ENCODE assay signal across 12 mouse cellular contexts in genomic region chr15:93510690-93511336, GRCm38 (mm10).
A peak's percentile ranks its signal among the peaks of the same experiment; 100 is the strongest.
DNase-seq lines count a peak whose midpoint lies in the region; ATAC-seq and TF ChIP-seq lines count a peak whose summit lies in the region.
"Had no signal": no experiment of that assay in that cellular context is flagged by ENCODE, and none has a peak within 500 bp of the region (broad histone marks: within the 10 kb centered on the region; RNA-seq: fewer than 3 reads in every experiment).

No protein-coding gene starts in this region.

- H3K27ac ChIP-seq in kidney, postnatal 0 days: no peak overlapping the region
- no peak overlapping the region for H3K27ac ChIP-seq in forebrain, embryonic 16.5 days (ENCODE audit: low read length)
- peak overlapping the region; percentile 35; the same call in 1 of the 2 replicates for H3K27ac ChIP-seq in midbrain, embryonic 12.5 days (replicated peaks)

- no peak; the same call in 1 of the 2 replicates for ATAC-seq in kidney, postnatal 0 days (replicated peaks; ENCODE audit: low FRiP score, low read depth)
- peak; percentile 55; the same call in 1 of the 2 replicates for ATAC-seq in forebrain, embryonic 16.5 days
- peak; percentile 44; the same call in 1 of the 2 replicates for ATAC-seq in midbrain, embryonic 12.5 days (ENCODE audit: low FRiP score, low read depth)

- no peak overlapping the region for H3K9ac ChIP-seq in kidney, postnatal 0 days (ENCODE audit: low read depth, low read length)
- 0 out of 2 replicates have a peak overlapping the region, but pooled peaks have one; percentile 8 for H3K9ac ChIP-seq in forebrain, embryonic 16.5 days (replicated peaks; ENCODE audit: low read depth, low read length)
- no peak overlapping the region for H3K9ac ChIP-seq in midbrain, embryonic 12.5 days (replicated peaks)

- 29% methylated on average over 12 of the region's 12 CpGs for WGBS in kidney, postnatal 0 days
- 22% methylated on average over 12 of the region's 12 CpGs for WGBS in forebrain, embryonic 16.5 days
- 28% methylated on average over 12 of the region's 12 CpGs for whole genome bisulfite sequencing in midbrain, embryonic 12.5 days

- TF ChIP-seq CTCF in kidney, postnatal 0 days (IDR thresholded peaks at IDR 0.05; ENCODE audit: low read depth): no peak

- DNase-seq in kidney, postnatal 0 days (ENCODE audit: low spot score): peak; percentile 76
- DNase-seq in kidney, adult 8-10 months: no peak
- peak; percentile 45 for DNase-seq in retina, embryonic 14.5 days (ENCODE audit: low spot score)
- no peak for DNase-seq in left cerebral cortex, adult 11 months (ENCODE audit: low spot score)
- no peak for DNase-seq in urinary bladder, postnatal 10 days (ENCODE audit: low spot score)
- no peak for DNase-seq in lung, postnatal 4 days
- DNase-seq: adrenal gland, postnatal 25 days; cerebellum, adult 9-10 months; gastrocnemius, postnatal 36 days; thymus, postnatal 36 days had no signal

- 0 out of 2 replicates have a peak, but pooled peaks cover 3% of the 10 kb centered on the region for H3K4me1 ChIP-seq in kidney, postnatal 0 days (replicated peaks; ENCODE audit: insufficient read depth, low read length)
- H3K4me1 ChIP-seq in forebrain, embryonic 16.5 days (replicated peaks; ENCODE audit: control insufficient read depth, insufficient read depth, low read length): peaks cover 19% of the 10 kb centered on the region
- peaks cover 19% of the 10 kb centered on the region; the same call in 1 of the 2 replicates for H3K4me1 ChIP-seq in midbrain, embryonic 12.5 days

- peaks cover 26% of the 10 kb centered on the region for H3K36me3 ChIP-seq in kidney, postnatal 0 days (ENCODE audit: insufficient read depth, low read length)
- no peaks in the 10 kb centered on the region for H3K36me3 ChIP-seq in forebrain, embryonic 16.5 days (ENCODE audit: control insufficient read depth, insufficient read depth)
- H3K36me3 ChIP-seq in midbrain, embryonic 12.5 days: peaks cover 5% of the 10 kb centered on the region; the same call in 1 of the 2 replicates

- H3K4me2 ChIP-seq in kidney, postnatal 0 days (ENCODE audit: low read length): no peak overlapping the region
- no peak overlapping the region for H3K4me2 ChIP-seq in forebrain, embryonic 16.5 days (ENCODE audit: low read length)
- H3K4me2 ChIP-seq in midbrain, embryonic 12.5 days (replicated peaks): no peak overlapping the region

- no peaks in the 10 kb centered on the region for H3K9me3 ChIP-seq in kidney, postnatal 0 days (replicated peaks; ENCODE audit: low read length)
- H3K9me3 ChIP-seq in forebrain, embryonic 16.5 days (ENCODE audit: control insufficient read depth, low read length): no peaks in the 10 kb centered on the region
- H3K9me3 ChIP-seq in midbrain, embryonic 12.5 days: no peaks in the 10 kb centered on the region

- H3K27me3 ChIP-seq in kidney, postnatal 0 days (ENCODE audit: insufficient read depth, low read length): no peaks in the 10 kb centered on the region
- no peaks in the 10 kb centered on the region; the same call in 1 of the 2 replicates for H3K27me3 ChIP-seq in forebrain, embryonic 16.5 days (replicated peaks; ENCODE audit: control insufficient read depth, insufficient read depth, low read length)
- peaks cover 34% of the 10 kb centered on the region for H3K27me3 ChIP-seq in midbrain, embryonic 12.5 days

- no peak overlapping the region for H3K4me3 ChIP-seq in kidney, postnatal 0 days (replicated peaks; ENCODE audit: low read depth, low read length)
- no peak overlapping the region for H3K4me3 ChIP-seq in forebrain, embryonic 16.5 days (replicated peaks; ENCODE audit: low read length)
- no peak overlapping the region for H3K4me3 ChIP-seq in midbrain, embryonic 12.5 days

Comparison
In these comparisons a context has a peak if more than half of its experiments do, and no peak if none do; other contexts are left out.
1. DNase-seq: peak in kidney, postnatal 0 days (single experiment) and retina, embryonic 14.5 days (single experiment); none in kidney, adult 8-10 months (0 of 2), left cerebral cortex, adult 11 months (single experiment), urinary bladder, postnatal 10 days (single experiment) and lung, postnatal 4 days (0 of 2).